Mouse (Mus musculus) lung, postnatal 0 days (tissue): ENCODE measurements around the gene Cd40. TPM values are rescaled to one million over a fixed set of nuclear protein-coding genes. Genes with fewer than 3 reads are reported as not detected.

Source experiments
- ATAC-seq: fragments of 200-750 bp; cut with Nextera tagmentation; 2 replicates; pipeline ENCODE4 v1.8.0; 2017; ENCODE audit warnings: moderate library complexity
- DNase-seq: peaks from one replicate; pipeline ENCODE4 v3.0.0-alpha.2; 2016; ENCODE audit warnings: low spot score
- H3K27ac ChIP-seq: fragments of 300-500 bp; sonication (generic); 2 replicates; pipeline ENCODE4 v1.5.1; 2014; ENCODE audit warnings: antibody characterized with exemption, mild to moderate bottlenecking, low read length, mixed read lengths
- H3K27me3 ChIP-seq: fragments of 300-500 bp; sonication (generic); replicated peaks from 2 replicates; pipeline ENCODE4 v1.6.1; 2014; ENCODE audit warnings: low read length, mixed read lengths; ENCODE audit not compliant: insufficient read depth
- H3K36me3 ChIP-seq: fragments of 300-500 bp; sonication (generic); 2 replicates; pipeline ENCODE4 v1.6.1; 2014; ENCODE audit warnings: low read length, mixed read lengths; ENCODE audit not compliant: insufficient read depth
- H3K4me1 ChIP-seq: fragments of 300-500 bp; sonication (generic); 2 replicates; pipeline ENCODE4 v1.6.1; 2014; ENCODE audit warnings: antibody characterized with exemption, low read depth, low read length, mixed read lengths; ENCODE audit not compliant: insufficient read depth
- H3K4me2 ChIP-seq: fragments of 300-500 bp; sonication (generic); replicated peaks from 2 replicates; pipeline ENCODE4 v1.6.1; 2014; ENCODE audit warnings: low read depth, mild to moderate bottlenecking, low read length, moderate library complexity, mixed read lengths
- H3K4me3 ChIP-seq: fragments of 300-500 bp; sonication (generic); 2 replicates; pipeline ENCODE4 v1.5.1; 2014; ENCODE audit warnings: low read depth, low read length
- H3K9ac ChIP-seq: fragments of 300-500 bp; sonication (generic); replicated peaks from 2 replicates; pipeline ENCODE4 v1.6.1; 2014; ENCODE audit warnings: low read depth, mild to moderate bottlenecking
- H3K9me3 ChIP-seq: fragments of 300-500 bp; sonication (generic); 2 replicates; pipeline ENCODE4 v1.6.1; 2016; ENCODE audit warnings: low read length, mixed read lengths
- CTCF ChIP-seq: IDR thresholded peaks from 2 replicates; pipeline ENCODE4 v1.5.1; 2016; ENCODE audit warnings: antibody characterized with exemption, mild to moderate bottlenecking
- EP300 ChIP-seq: IDR thresholded peaks from 2 replicates; pipeline ENCODE4 v1.6.1; 2016; ENCODE audit warnings: antibody characterized with exemption, mild to moderate bottlenecking, control low read depth
- WGBS: fragments of 180-500 bp; shearing (Covaris S2); extraction: QIAGEN DNeasy Blood & Tissue Kit; methylation state at CpG from one replicate; pipeline ENCODE4 v1.1.7; 2014; 5-methylcytosine and 5-hydroxymethylcytosine counted together
- polyA plus RNA-seq: library from polyadenylated mRNA; unstranded; fragments of >200 nt; fragmentation: Nextera tagmentation; extraction: Ambion mirVana; gene quantifications from 2 replicates; pipeline ENCODE4 v1.2.1, GENCODE M21; 2015

Gene Cd40
- polyA plus RNA-seq, 1 experiment from 2014 or later = 57.9 TPM

GRCm38 (mm10) chr2:165014935-165015334, 40.5 kb upstream of the Cd40 start:
- no peaks in the 10 kb centered on the region for H3K27me3 ChIP-seq
- DNase-seq = no peak
- no peak overlapping the region for H3K27ac ChIP-seq
- TF ChIP-seq EP300 = no peak
- no peak for TF ChIP-seq CTCF
- H3K4me3 ChIP-seq = no peak overlapping the region
- no peak overlapping the region for H3K9ac ChIP-seq
- H3K36me3 ChIP-seq = peaks cover 14% of the 10 kb centered on the region
- no peaks in the 10 kb centered on the region for H3K9me3 ChIP-seq
- 86% methylated on average over 5 of the region's 5 CpGs for WGBS
- no peaks in the 10 kb centered on the region for H3K4me1 ChIP-seq
- no peak for ATAC-seq
- H3K4me2 ChIP-seq = no peak overlapping the region

- WGBS = 87% methylated on average over 3 of the region's 3 CpGs
- H3K4me1 ChIP-seq = no peaks in the 10 kb centered on the region
- no peak for TF ChIP-seq CTCF
- no peak for TF ChIP-seq EP300
- no peak for ATAC-seq
- H3K4me2 ChIP-seq = no peak overlapping the region
- no peak overlapping the region for H3K27ac ChIP-seq
- H3K36me3 ChIP-seq = no peaks in the 10 kb centered on the region
- no peak overlapping the region for H3K9ac ChIP-seq
- no peak for DNase-seq
- H3K4me3 ChIP-seq = no peak overlapping the region
- H3K27me3 ChIP-seq = no peaks in the 10 kb centered on the region
- H3K9me3 ChIP-seq = no peaks in the 10 kb centered on the region
These were observed 34.9 kb upstream of the Cd40 start for GRCm38 (mm10) chr2:165020490-165020889.

- no peaks in the 10 kb centered on the region for H3K36me3 ChIP-seq
- DNase-seq = no peak
- WGBS = 61% methylated on average over 1 of the region's 1 CpGs
- H3K27me3 ChIP-seq = no peaks in the 10 kb centered on the region
- no peak for TF ChIP-seq EP300
- TF ChIP-seq CTCF = no peak
- H3K9me3 ChIP-seq = no peaks in the 10 kb centered on the region
- H3K4me1 ChIP-seq = no peaks in the 10 kb centered on the region
- H3K27ac ChIP-seq = no peak overlapping the region
- H3K4me3 ChIP-seq = no peak overlapping the region
- ATAC-seq = no peak
- H3K9ac ChIP-seq = no peak overlapping the region
- no peak overlapping the region for H3K4me2 ChIP-seq
These were observed 28.3 kb upstream of the Cd40 start for GRCm38 (mm10) chr2:165027163-165027562.

- H3K27ac ChIP-seq = no peak overlapping the region
- DNase-seq (peak; percentile 30), ATAC-seq (no peak)
- H3K4me1 ChIP-seq = peaks cover 8% of the 10 kb centered on the region; the same call in 1 of the 2 replicates
- no peaks in the 10 kb centered on the region for H3K27me3 ChIP-seq
- WGBS = 28% methylated on average over 3 of the region's 3 CpGs
- no peak overlapping the region for H3K4me3 ChIP-seq
- no peak overlapping the region for H3K9ac ChIP-seq
- no peaks in the 10 kb centered on the region for H3K9me3 ChIP-seq
- TF ChIP-seq CTCF (peak; percentile 59), EP300 (no peak)
- H3K4me2 ChIP-seq = no peak overlapping the region
- no peaks in the 10 kb centered on the region for H3K36me3 ChIP-seq
These were observed 22.9 kb upstream of the Cd40 start for GRCm38 (mm10) chr2:165032533-165032932.

GRCm38 (mm10) chr2:165033306-165033705, 22.1 kb upstream of the Cd40 start:
- H3K9ac ChIP-seq = 0 out of 2 replicates have a peak overlapping the region, but pooled peaks have one; percentile 65
- no peaks in the 10 kb centered on the region for H3K9me3 ChIP-seq
- no peak for TF ChIP-seq EP300
- no peak for TF ChIP-seq CTCF
- H3K4me3 ChIP-seq = peak overlapping the region; percentile 85; the same call in 1 of the 2 replicates
- peaks cover 8% of the 10 kb centered on the region; the same call in 1 of the 2 replicates for H3K4me1 ChIP-seq
- H3K4me2 ChIP-seq = peak overlapping the region; percentile 87
- no peaks in the 10 kb centered on the region for H3K36me3 ChIP-seq
- H3K27me3 ChIP-seq = no peaks in the 10 kb centered on the region
- ATAC-seq (no peak), DNase-seq (no peak)
- 24% methylated on average over 6 of the region's 6 CpGs for WGBS
- H3K27ac ChIP-seq = no peak overlapping the region

- DNase-seq = peak; percentile 98
- H3K27ac ChIP-seq = peak within 1 kb of the TSS; percentile 59; the same call in 1 of the 2 replicates
- no peaks in the 10 kb centered on the region for H3K27me3 ChIP-seq
- H3K9ac ChIP-seq = peak within 1 kb of the TSS; percentile 65
- no peaks in the 10 kb centered on the region for H3K36me3 ChIP-seq
- no peaks in the 10 kb centered on the region for H3K9me3 ChIP-seq
- H3K4me1 ChIP-seq = peaks cover 8% of the 10 kb centered on the region; the same call in 1 of the 2 replicates
- peak within 1 kb of the TSS; percentile 87 for H3K4me2 ChIP-seq
- H3K4me3 ChIP-seq = peak within 1 kb of the TSS; percentile 85
- ATAC-seq = peak; percentile 98
- WGBS = 2% methylated on average over 85 of the region's 111 CpGs
- TF ChIP-seq EP300 = no peak
- TF ChIP-seq CTCF = peak; percentile 57
These were observed 21.0 kb upstream of the Cd40 start, which contains the start of gene Ncoa5 for GRCm38 (mm10) chr2:165034131-165035057. TSS of gene Ncoa5 (minus strand) at chr2:165034867.
